Mouse (Mus musculus) spleen, adult 2 months (tissue): ENCODE data around the gene Cdh11.

ENCODE experiments used
- CTCF ChIP-seq: fragments of 200-500 bp; IDR thresholded peaks from 2 replicates; pipeline ENCODE4 v1.5.1; 2011; ENCODE audit warnings: mild to moderate bottlenecking, inconsistent platforms; ENCODE audit not compliant: insufficient read depth, insufficient read length, insufficient replicate concordance; ENCODE audit errors: extremely low read depth
- POLR2A ChIP-seq: fragments of 200-500 bp; IDR thresholded peaks from 2 replicates; pipeline ENCODE4 v1.6.1; 2011; ENCODE audit warnings: low read depth, low read length, inconsistent platforms

DNA sequence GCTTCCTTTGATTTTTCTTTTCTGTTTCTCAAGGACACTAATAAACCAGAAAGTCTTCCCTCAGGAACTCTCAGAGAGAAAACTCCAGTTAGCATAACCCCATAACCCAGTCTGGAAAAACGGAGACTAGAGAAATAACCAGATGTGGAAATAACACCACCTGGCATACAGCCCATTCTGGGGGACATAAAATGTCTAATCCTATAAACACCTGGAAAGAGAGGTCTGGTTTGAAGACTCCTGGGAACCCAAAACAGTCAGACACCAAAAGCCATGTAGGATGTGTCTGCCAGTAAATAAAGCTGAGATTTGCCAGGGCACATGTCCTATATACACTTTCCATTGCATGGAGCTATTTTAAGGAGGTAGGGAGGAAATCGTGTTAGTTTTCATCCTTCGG, 42.5 kb downstream of the Cdh11 start:
- TF ChIP-seq POLR2A (no peak), CTCF (no peak)
